Mouse (Mus musculus) megakaryocyte-erythroid progenitor cell, adult 5-6 weeks (primary cell): ENCODE measurements around the gene AU040320. TPM values are rescaled to one million over a fixed set of nuclear protein-coding genes. Genes with fewer than 3 reads are reported as not detected.
A peak's percentile ranks its signal among the peaks of the same experiment; 100 is the strongest.

Experiments
- ATAC-seq: replicated peaks from 2 replicates; pipeline ENCODE4 v1.8.0; 2016; ENCODE audit warnings: mild to moderate bottlenecking, inconsistent platforms; ENCODE audit not compliant: severe bottlenecking, poor library complexity, low FRiP score, low TSS enrichment
- total RNA-seq, 2 experiments: library from RNA; stranded (forward) in 1 of 2; stranded (reverse) in 1 of 2; fragments of 200-1000, 215-1000 nt in 1 of 2; fragments of >200 nt in 1 of 2; fragmentation: Nextera tagmentation in 1 of 2; gene quantifications; 2 replicates each; pipeline ENCODE4 v1.2.3; 2014 to 2017

The AU040320 gene
- total RNA-seq (2014; fragmentation: Nextera tagmentation) (24.1 and 25.1 TPM in 2 replicates), total RNA-seq (2017) (9.7 and 20.0 TPM in 2 replicates)

GRCm38 (mm10) chr4:126753268-126754230 is at the start of gene AU040320, which contains the start of gene Ncdn:
Gene AU040320 (plus strand): TSS chr4:126753544.
Gene Ncdn (minus strand): TSS chr4:126753438.
- peak; percentile 94 for ATAC-seq

- no peak for ATAC-seq
These were observed 46.5 kb upstream of the AU040320 start for GRCm38 (mm10) chr4:126706630-126707438.

- ATAC-seq: no peak
These were observed 45.9 kb upstream of the AU040320 start for GRCm38 (mm10) chr4:126707439-126707826.

- no peak for ATAC-seq
These were observed 21.2 kb upstream of the AU040320 start for GRCm38 (mm10) chr4:126732111-126732510.

GRCm38 (mm10) chr4:126732531-126733380 is 20.6 kb upstream of the AU040320 start:
- no peak for ATAC-seq

GRCm38 (mm10) chr4:126734001-126734603 is 19.2 kb upstream of the AU040320 start:
- no peak for ATAC-seq

GRCm38 (mm10) chr4:126734700-126735381 is 18.5 kb upstream of the AU040320 start:
- no peak for ATAC-seq

GRCm38 (mm10) chr4:126735382-126736000 is 17.9 kb upstream of the AU040320 start:
- no peak for ATAC-seq

GRCm38 (mm10) chr4:126736001-126736414 is 17.3 kb upstream of the AU040320 start, which contains the start of gene Tfap2e:
Gene Tfap2e (minus strand): TSS chr4:126736240.
- peak; percentile 55 for ATAC-seq

- ATAC-seq: no peak
These were observed 13.2 kb upstream of the AU040320 start for GRCm38 (mm10) chr4:126739966-126740676.

- peak; percentile 81 for ATAC-seq
These were observed 11.9 kb upstream of the AU040320 start for GRCm38 (mm10) chr4:126741448-126741847.

- ATAC-seq: no peak
These were observed 10.4 kb upstream of the AU040320 start for GRCm38 (mm10) chr4:126742976-126743375.

- ATAC-seq: no peak
These were observed 9.6 kb upstream of the AU040320 start for GRCm38 (mm10) chr4:126743713-126744112.

GRCm38 (mm10) chr4:126744831-126745230 is 8.5 kb upstream of the AU040320 start:
- no peak for ATAC-seq

- ATAC-seq: no peak
These were observed 7.7 kb upstream of the AU040320 start for GRCm38 (mm10) chr4:126745506-126746193.

- no peak for ATAC-seq
These were observed 7.0 kb upstream of the AU040320 start for GRCm38 (mm10) chr4:126746194-126746840.
